Mouse (Mus musculus): ENCODE data around the gene Copa. TPM values are rescaled to one million over a fixed set of nuclear protein-coding genes. Genes with fewer than 3 reads are reported as not detected.

Gene Copa
- polyA plus RNA-seq (2016; fragmentation: Nextera tagmentation; extraction: Ambion mirVana): 176 TPM in 2 replicates

DNA sequence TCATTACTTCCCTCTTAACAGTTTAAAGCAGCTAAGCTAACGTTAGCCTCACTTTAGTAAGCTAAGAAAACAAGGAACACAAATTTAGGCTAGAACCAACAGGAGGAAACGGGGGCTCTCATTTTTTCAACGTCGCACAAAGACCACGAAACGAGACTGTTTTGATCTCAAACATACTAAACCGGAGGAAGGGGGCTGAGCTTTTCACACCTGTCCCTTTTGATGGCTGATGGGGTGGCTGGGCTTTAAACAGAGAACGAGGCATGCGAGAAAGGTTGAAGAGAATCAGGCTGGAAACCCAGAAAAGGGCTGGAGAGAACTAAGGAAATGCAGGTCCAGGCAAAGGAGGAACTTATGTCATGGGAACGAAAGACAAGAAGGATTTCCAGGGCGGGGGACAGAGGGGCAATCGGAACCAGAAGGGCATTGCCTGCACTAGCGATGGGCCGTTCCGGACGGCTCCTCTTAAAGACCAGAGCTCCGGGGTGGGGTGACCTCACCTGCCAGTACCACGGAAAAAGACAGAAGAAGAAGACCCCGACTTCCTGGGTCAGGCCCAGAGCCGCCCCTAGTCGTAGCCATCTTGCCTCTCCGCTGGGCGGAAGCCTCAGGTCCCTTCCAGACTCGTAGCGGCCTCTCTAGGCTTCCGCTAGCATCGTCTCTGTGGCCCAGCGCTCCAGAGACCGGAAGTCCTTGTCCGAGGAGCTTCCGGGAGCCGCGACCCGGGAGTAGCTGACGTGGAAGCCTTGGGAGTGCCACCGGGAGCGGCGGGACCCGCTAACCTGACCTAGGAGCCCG is at the start of gene Copa, which contains the start of gene Ncstn:
Gene Copa, plus strand, starts transcription at position 429 of the 798 bp plus-strand sequence.
Gene Ncstn, minus strand, starts transcription at position 695 of the 798 bp plus-strand sequence.
- Histone ChIP-seq H3K9me3 (no peaks in the 10 kb centered on the region), H3K36me3 (replicated peaks) (peaks cover 36% of the 10 kb centered on the region), H3K4me3 (peak within 1 kb of the TSS; percentile 72), H3K4me1 (peaks cover 25% of the 10 kb centered on the region), H3K27ac (peak within 1 kb of the TSS; percentile 96), H3K27me3 (ENCODE audit: poor library complexity, severe bottlenecking) (no peaks in the 10 kb centered on the region)
- WGBS: under 1% methylated on average over 40 of the region's 40 CpGs
- peak; percentile 95 for DNase-seq (ENCODE audit: extremely low spot score, low spot score)

DNA sequence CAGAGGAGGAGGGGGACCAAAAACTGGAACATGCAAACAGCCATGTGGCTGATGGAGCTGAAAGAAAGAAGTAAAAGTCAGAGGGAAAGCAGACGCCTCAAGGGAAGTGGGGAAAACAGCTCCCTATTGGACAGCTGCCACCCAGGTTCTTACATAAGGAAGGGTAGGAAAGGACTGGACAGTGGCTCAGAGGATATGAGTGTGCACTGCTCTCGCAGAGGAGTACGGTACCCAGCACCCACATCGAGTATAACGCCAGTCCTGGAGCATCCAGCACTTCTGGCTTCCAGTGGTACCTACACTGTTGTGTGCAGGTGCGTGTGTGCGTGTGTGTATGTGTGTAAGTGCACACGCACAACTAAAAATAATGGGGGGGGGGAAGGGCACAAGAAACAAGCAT is 35.9 kb upstream of the Copa start:
- 75% methylated on average over 8 of the region's 8 CpGs for WGBS
- H3K4me3 ChIP-seq: no peak overlapping the region
- DNase-seq (ENCODE audit: extremely low spot score, low spot score): no peak
- H3K36me3 ChIP-seq (replicated peaks): no peaks in the 10 kb centered on the region
- H3K4me1 ChIP-seq: peaks cover 38% of the 10 kb centered on the region
- no peaks in the 10 kb centered on the region for H3K9me3 ChIP-seq
- peaks cover 13% of the 10 kb centered on the region; the same call in 1 of the 2 replicates for H3K27me3 ChIP-seq (ENCODE audit: poor library complexity, severe bottlenecking)
- peak overlapping the region; percentile 58; the same call in 1 of the 2 replicates for H3K27ac ChIP-seq

DNA sequence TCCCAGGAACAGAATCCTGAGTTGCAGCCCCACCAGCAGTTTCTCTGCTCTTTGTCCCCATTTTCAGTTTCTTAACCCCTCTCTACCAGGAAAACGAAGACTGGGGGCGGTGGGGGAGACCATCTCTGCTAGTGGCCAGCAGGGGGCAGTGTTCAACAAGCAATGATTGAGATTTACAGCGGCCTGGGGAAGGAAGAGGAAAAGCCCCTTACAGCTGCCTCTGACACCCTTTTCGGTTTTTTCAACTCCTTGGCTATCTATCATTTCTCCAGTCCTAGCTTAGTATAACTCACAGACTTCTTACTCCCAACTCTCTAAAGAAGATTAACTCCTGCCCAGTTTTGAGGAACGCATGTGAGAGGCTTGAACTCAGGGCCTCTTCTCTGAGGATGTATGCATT is 35.4 kb upstream of the Copa start:
- H3K27me3 ChIP-seq (ENCODE audit: poor library complexity, severe bottlenecking): peaks cover 18% of the 10 kb centered on the region
- H3K36me3 ChIP-seq (replicated peaks): no peaks in the 10 kb centered on the region
- peak; percentile 84 for DNase-seq (ENCODE audit: extremely low spot score, low spot score)
- H3K4me3 ChIP-seq: no peak overlapping the region; the same call in 1 of the 2 replicates
- peak overlapping the region; percentile 83 for H3K27ac ChIP-seq
- 10% methylated on average over 5 of the region's 5 CpGs for WGBS
- H3K9me3 ChIP-seq: no peaks in the 10 kb centered on the region
- peaks cover 38% of the 10 kb centered on the region for H3K4me1 ChIP-seq

DNA sequence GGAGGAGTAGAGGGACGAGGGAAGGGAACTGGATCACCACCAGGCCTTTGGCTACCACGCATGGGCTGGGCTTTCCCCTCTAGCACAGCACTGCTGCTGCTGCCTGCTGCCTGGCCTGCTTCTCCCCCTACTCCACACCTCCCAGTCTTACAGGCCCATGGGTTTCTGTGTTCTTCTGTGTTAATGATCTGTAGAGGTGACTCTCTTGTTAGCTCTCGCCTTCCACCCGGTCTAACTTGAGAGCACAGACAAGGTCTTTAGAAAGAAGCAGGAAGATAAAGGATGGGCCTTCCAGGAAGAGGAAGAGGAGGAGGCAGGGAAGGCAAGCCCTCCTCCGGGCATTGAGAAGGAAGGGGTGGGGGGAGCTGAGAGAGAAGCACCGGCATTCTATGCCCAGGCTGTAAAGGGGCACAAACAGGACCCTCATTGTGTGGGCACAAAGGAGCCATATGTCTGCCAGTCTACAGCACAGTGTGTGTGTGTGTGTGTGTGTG is 34.0 kb upstream of the Copa start:
- H3K36me3 ChIP-seq (replicated peaks): no peaks in the 10 kb centered on the region
- H3K27me3 ChIP-seq (ENCODE audit: poor library complexity, severe bottlenecking): peaks cover 32% of the 10 kb centered on the region
- H3K4me1 ChIP-seq: peaks cover 45% of the 10 kb centered on the region
- peak overlapping the region; percentile 83 for H3K27ac ChIP-seq
- no peak for DNase-seq (ENCODE audit: extremely low spot score, low spot score)
- peak overlapping the region; percentile 24 for H3K4me3 ChIP-seq
- WGBS: 25% methylated on average over 6 of the region's 6 CpGs
- H3K9me3 ChIP-seq: no peaks in the 10 kb centered on the region

DNA sequence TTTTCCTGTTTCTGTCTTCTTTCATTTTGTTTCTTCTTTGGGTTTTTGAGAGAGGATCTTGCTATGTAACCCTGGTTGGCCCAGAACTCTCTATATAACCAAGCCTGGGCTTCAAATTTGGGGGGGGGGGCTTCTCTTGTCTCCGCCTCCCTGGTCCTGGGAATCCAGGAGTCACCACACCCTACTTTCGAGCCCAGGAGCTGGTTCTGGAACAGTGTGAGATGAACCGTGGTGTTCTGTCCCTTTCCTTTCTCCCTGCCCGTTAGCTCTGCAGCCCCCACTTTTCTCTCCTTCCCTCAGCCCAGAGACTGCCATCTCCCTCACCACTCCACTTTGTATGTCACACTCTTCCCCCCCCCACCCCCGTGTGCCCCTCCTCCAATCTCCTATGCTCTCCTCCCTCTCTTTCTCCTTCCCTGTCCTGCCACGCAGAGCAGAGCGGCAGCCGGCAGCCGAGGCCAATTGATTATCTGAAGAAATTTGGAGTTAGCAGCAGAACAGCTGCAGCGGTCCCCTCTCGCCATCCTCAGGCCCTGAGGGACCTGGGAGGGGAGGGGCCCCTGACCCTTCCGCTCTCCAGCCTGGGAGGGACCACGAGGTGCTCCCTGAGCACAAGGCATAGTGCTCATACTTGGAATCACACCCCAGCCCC is 33.1 kb upstream of the Copa start:
- peaks cover 54% of the 10 kb centered on the region for H3K4me1 ChIP-seq
- H3K27ac ChIP-seq: peak overlapping the region; percentile 83
- WGBS: 30% methylated on average over 13 of the region's 13 CpGs
- no peaks in the 10 kb centered on the region for H3K36me3 ChIP-seq (replicated peaks)
- DNase-seq (ENCODE audit: extremely low spot score, low spot score): no peak
- H3K27me3 ChIP-seq (ENCODE audit: poor library complexity, severe bottlenecking): peaks cover 41% of the 10 kb centered on the region
- H3K4me3 ChIP-seq: peak overlapping the region; percentile 24
- no peaks in the 10 kb centered on the region for H3K9me3 ChIP-seq

DNA sequence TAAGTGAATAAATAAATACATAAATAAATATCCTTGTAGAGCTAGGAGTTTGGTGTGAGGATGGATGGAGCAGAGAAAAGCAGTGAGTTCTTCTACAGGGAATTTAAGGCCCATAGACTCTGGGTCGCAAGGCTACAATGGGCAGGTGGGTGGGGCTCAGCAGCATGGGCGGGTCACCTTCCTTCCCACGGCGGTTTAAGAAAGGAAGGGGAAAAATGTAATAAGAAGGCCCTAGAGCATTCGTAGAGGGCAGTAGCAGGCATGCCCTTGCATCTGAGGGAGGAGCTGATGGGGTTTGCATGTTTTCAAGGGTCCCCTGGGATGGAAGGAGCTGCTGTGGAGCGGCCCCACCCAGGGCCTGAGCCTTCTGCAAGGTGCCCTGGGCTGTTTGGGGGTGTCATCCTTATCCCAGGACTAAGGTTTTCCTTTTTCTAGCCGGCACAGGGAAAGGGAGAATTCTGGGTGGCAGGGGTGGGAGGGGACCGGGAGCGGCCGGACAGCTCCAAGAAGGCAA is 29.5 kb upstream of the Copa start:
- Histone ChIP-seq H3K27me3 (ENCODE audit: poor library complexity, severe bottlenecking) (peaks cover 63% of the 10 kb centered on the region), H3K4me3 (peak overlapping the region; percentile 54; the same call in 1 of the 2 replicates)

DNA sequence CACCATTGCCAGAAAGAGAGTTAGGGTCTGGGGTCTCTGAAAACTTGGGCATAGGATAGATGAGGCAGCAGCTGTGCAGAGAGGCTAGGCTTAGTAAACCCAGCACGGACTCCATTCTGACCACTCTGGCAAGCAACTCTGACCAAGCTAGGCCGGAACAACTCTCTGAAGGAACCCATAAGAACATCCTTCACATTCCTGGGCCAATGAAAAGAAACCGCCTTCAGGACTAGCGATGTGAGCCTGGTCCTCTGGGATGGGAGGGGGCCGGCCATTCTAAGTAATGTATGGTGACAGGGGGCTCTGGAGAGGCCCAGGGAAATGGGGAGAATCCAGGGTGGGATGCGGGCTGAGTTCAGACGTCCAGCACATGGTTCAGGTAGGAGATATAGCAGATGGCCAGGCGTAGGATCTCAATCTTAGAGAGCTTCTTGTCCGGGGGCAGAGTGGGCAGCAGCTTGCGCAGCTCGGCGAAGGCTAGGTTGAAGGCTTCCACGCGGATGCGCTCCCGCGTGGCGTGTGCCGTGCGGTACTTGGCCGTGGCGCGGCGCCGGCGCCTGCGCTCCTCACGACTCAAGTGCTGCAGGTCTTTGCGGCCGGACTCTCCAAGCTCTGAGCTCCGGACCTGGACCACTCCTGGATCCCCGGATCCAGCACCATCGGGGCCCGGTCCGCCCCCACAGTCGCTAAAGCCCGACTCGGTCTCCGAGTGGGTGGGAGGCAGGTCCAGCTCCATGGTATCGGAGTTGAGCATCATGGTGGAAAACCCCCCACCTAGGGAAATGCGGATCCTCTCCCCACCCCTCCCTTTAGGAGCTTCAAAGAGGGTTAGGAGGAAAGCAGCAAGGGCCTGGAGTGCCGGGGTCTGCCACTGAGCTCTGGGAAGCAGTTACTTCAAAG is 28.5 kb upstream of the Copa start:
- H3K4me3 ChIP-seq: peak overlapping the region; percentile 54
- peaks cover 43% of the 10 kb centered on the region for H3K4me1 ChIP-seq
- WGBS: 3% methylated on average over 42 of the region's 42 CpGs
- peaks cover 70% of the 10 kb centered on the region for H3K27me3 ChIP-seq (ENCODE audit: poor library complexity, severe bottlenecking)
- no peaks in the 10 kb centered on the region for H3K9me3 ChIP-seq
- H3K27ac ChIP-seq: peak overlapping the region; percentile 81
- no peak for DNase-seq (ENCODE audit: extremely low spot score, low spot score)
- H3K36me3 ChIP-seq (replicated peaks): no peaks in the 10 kb centered on the region

More for the DNA sequence above, 29.5 kb upstream of the Copa start:
- DNase-seq (ENCODE audit: extremely low spot score, low spot score): no peak
- peak overlapping the region; percentile 81; the same call in 1 of the 2 replicates for H3K27ac ChIP-seq
- H3K9me3 ChIP-seq: no peaks in the 10 kb centered on the region
- H3K4me1 ChIP-seq: peaks cover 45% of the 10 kb centered on the region
- 6% methylated on average over 10 of the region's 10 CpGs for WGBS
- no peaks in the 10 kb centered on the region for H3K36me3 ChIP-seq (replicated peaks)

DNA sequence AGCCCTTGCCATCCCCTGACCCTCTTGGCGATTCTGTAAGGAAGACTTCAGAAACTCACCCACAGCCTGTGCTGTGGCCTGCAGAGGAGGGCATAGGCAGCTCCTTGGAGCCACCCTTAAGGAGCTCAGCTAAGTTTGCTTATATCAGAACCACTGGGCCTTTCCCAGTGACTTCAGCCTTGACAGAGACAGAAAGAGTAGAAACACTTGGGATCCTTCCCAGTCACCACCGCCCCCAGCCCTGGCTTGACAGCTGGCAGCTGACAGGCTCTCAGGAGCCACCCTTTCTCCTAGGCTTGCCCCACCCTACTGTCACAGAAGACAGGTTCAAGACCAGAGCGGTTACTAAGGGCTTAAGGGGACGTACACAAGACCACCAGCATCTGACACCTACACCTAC is 26.1 kb upstream of the Copa start:
- no peaks in the 10 kb centered on the region for H3K9me3 ChIP-seq
- 0 out of 2 replicates have a peak overlapping the region, but pooled peaks have one; percentile 21 for H3K27ac ChIP-seq
- H3K36me3 ChIP-seq (replicated peaks): no peaks in the 10 kb centered on the region
- H3K4me3 ChIP-seq: peak overlapping the region; percentile 54
- peaks cover 46% of the 10 kb centered on the region for H3K4me1 ChIP-seq
- DNase-seq (ENCODE audit: extremely low spot score, low spot score): no peak
- H3K27me3 ChIP-seq (ENCODE audit: poor library complexity, severe bottlenecking): peaks cover 72% of the 10 kb centered on the region
- 88% methylated on average over 4 of the region's 4 CpGs for WGBS

DNA sequence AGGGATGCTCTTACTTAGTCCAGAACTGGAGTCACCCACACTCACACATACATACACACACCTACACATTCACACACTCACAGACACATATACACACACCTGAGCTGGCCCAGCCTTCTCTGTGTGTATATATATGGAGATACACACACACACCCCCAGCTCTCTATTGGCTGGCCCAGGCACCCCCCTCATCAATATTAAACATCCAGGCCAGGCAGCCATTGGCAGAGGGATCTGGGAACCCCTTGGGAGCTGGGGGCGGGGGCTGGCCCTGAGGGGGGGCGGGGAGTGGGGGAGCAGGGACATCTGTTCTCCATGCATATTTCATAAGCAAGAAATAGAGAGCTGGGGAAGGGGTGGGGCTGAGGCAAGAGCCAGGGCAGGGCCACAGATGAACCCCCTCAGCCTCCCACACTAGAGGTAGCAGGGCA is 24.8 kb upstream of the Copa start, which contains the start of gene Nhlh1:
Gene Nhlh1, minus strand, starts transcription at position 83 of the 431 bp plus-strand sequence.
- no peak for DNase-seq (ENCODE audit: extremely low spot score, low spot score)
- Histone ChIP-seq H3K27me3 (ENCODE audit: poor library complexity, severe bottlenecking) (peaks cover 61% of the 10 kb centered on the region), H3K4me3 (peak within 1 kb of the TSS; percentile 54), H3K36me3 (replicated peaks) (no peaks in the 10 kb centered on the region), H3K9me3 (no peaks in the 10 kb centered on the region), H3K4me1 (peaks cover 54% of the 10 kb centered on the region), H3K27ac (peak within 1 kb of the TSS; percentile 65; the same call in 1 of the 2 replicates)
- WGBS: 28% methylated on average over 2 of the region's 2 CpGs

DNA sequence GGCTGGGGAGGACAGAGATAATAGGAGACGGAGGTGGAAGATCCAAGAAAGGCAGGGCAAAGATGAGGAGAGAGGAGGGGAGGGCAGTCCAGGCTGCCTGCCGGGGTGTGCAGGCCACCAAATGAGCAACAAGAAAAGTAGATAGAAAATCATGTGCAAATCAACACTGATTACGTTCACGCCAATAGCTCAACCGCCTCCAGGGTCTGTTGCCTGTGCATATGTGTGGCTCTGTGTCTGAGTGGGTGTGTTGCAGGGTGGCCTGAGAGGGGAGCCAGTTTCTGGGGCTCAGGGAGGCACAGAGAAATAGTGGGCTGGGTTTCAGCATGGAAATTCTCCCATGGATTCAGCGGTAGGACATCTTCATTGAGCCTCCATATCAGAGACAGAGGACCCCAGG is 24.0 kb upstream of the Copa start:
- peak overlapping the region; percentile 65; the same call in 1 of the 2 replicates for H3K27ac ChIP-seq
- H3K4me1 ChIP-seq: peaks cover 48% of the 10 kb centered on the region
- WGBS: 62% methylated on average over 6 of the region's 6 CpGs
- H3K4me3 ChIP-seq: no peak overlapping the region
- DNase-seq (ENCODE audit: extremely low spot score, low spot score): no peak
- no peaks in the 10 kb centered on the region for H3K36me3 ChIP-seq (replicated peaks)
- no peaks in the 10 kb centered on the region for H3K9me3 ChIP-seq
- H3K27me3 ChIP-seq (ENCODE audit: poor library complexity, severe bottlenecking): peaks cover 53% of the 10 kb centered on the region

DNA sequence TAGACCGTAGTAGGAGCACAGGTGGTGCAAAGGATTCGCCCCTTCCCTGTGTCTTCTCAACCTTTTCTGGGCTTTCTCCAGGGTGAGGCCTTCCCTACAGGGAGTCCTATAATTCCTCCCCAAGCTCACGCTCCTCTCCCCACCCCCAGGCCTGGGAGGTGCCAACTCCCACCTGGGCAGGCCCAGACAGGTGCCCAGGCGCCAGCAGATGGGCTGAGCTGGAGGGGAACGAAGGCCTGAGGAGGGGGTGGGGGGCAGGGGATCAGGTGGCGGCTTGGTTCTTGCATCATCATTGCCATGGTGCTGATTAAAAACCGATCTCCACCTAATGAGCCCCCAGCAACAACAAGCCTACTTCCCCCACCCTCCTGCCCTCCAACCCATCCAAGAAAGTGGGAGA is 23.5 kb upstream of the Copa start:
- H3K27ac ChIP-seq: peak overlapping the region; percentile 65; the same call in 1 of the 2 replicates
- H3K4me3 ChIP-seq: no peak overlapping the region

More for the DNA sequence above, 23.5 kb upstream of the Copa start:
- H3K9me3 ChIP-seq: no peaks in the 10 kb centered on the region
- no peak for DNase-seq (ENCODE audit: extremely low spot score, low spot score)
- 69% methylated on average over 7 of the region's 7 CpGs for WGBS
- peaks cover 4% of the 10 kb centered on the region; the same call in 1 of the 2 replicates for H3K36me3 ChIP-seq (replicated peaks)
- H3K4me1 ChIP-seq: peaks cover 42% of the 10 kb centered on the region
- H3K27me3 ChIP-seq (ENCODE audit: poor library complexity, severe bottlenecking): peaks cover 47% of the 10 kb centered on the region

Data from forebrain, embryonic 10.5 days (tissue).